Mouse (Mus musculus) heart, embryonic 11.5 days (tissue): ENCODE data around the gene Hacd4. TPM values are rescaled to one million over a fixed set of nuclear protein-coding genes. Genes with fewer than 3 reads are reported as not detected.

Experiments
- ATAC-seq: fragments of 200-750 bp; cut with Nextera tagmentation; replicated peaks from 2 replicates; pipeline ENCODE4 v1.8.0; 2017; ENCODE audit warnings: moderate library complexity; ENCODE audit not compliant: insufficient number of reproducible peaks, low FRiP score, low TSS enrichment
- H3K27ac ChIP-seq: fragments of 300-500 bp; sonication (generic); 2 replicates; pipeline ENCODE4 v1.5.1; 2014; ENCODE audit warnings: mild to moderate bottlenecking, low read depth, low read length
- H3K27me3 ChIP-seq: fragments of 300-500 bp; sonication (generic); 2 replicates; pipeline ENCODE4 v1.6.1; 2014; ENCODE audit warnings: mild to moderate bottlenecking, low read length, mixed read lengths; ENCODE audit not compliant: control insufficient read depth, insufficient read depth
- H3K36me3 ChIP-seq: fragments of 300-500 bp; sonication (generic); 2 replicates; pipeline ENCODE4 v1.6.1; 2014; ENCODE audit warnings: mild to moderate bottlenecking, low read length, moderate library complexity, mixed read lengths; ENCODE audit not compliant: control insufficient read depth, insufficient read depth
- H3K4me1 ChIP-seq: fragments of 300-500 bp; sonication (generic); 2 replicates; pipeline ENCODE4 v1.6.1; 2014; ENCODE audit warnings: low read length; ENCODE audit not compliant: control insufficient read depth, insufficient read depth
- H3K4me2 ChIP-seq: fragments of 300-500 bp; sonication (generic); 2 replicates; pipeline ENCODE4 v1.6.1; 2014; ENCODE audit warnings: mild to moderate bottlenecking, moderate library complexity
- H3K4me3 ChIP-seq: fragments of 300-500 bp; sonication (generic); 2 replicates; pipeline ENCODE4 v1.5.1; 2014; ENCODE audit warnings: low read depth, low read length
- H3K9ac ChIP-seq: fragments of 300-500 bp; sonication (generic); 2 replicates; pipeline ENCODE4 v1.6.1; 2014; ENCODE audit warnings: mild to moderate bottlenecking, low read depth, low read length, moderate library complexity
- H3K9me3 ChIP-seq: fragments of 300-500 bp; sonication (generic); replicated peaks from 2 replicates; pipeline ENCODE4 v1.6.1; 2016; ENCODE audit warnings: low read length; ENCODE audit not compliant: control insufficient read depth
- WGBS: fragments of 180-500 bp; shearing (Covaris S2); extraction: QIAGEN DNeasy Blood & Tissue Kit; methylation state at CpG from one replicate; pipeline ENCODE4 v1.1.7; 2014; ENCODE audit not compliant: insufficient replicate concordance; 5-methylcytosine and 5-hydroxymethylcytosine counted together
- polyA plus RNA-seq: library from polyadenylated mRNA; unstranded; fragments of >200 nt; fragmentation: Nextera tagmentation; extraction: Ambion mirVana; gene quantifications from 2 replicates; pipeline ENCODE4 v1.2.1, GENCODE M21; 2014

The Hacd4 gene
- polyA plus RNA-seq, 1 experiment from 2014 or later, result 8.0 TPM

DNA sequence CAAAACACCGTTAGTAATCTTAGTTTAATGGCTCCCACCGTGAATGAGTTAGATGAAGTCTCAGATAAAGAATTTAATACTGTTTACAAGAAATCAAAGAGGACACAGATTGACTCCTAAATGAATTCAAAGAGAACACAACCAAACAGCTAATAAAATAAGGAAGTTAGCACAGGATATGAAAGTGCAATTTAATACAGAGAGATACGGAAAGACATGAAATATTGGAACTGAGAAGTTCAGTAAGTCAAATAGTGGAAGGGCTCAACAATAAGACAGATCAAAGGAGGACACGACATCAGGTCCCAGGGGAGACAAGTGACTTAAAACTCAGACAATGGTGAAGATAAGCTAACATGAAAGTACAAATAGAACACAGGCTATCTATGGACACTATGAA lies 25.8 kb upstream of the Hacd4 start:
- Histone ChIP-seq H3K27ac (no peak overlapping the region), H3K27me3 (no peaks in the 10 kb centered on the region), H3K4me1 (0 out of 2 replicates have a peak, but pooled peaks cover 2% of the 10 kb centered on the region), H3K4me3 (no peak overlapping the region), H3K9ac (no peak overlapping the region), H3K9me3 (no peaks in the 10 kb centered on the region), H3K36me3 (no peaks in the 10 kb centered on the region), H3K4me2 (no peak overlapping the region)
- WGBS, result 72% methylated on average over 4 of the region's 4 CpGs
- no peak for ATAC-seq

GRCm38 (mm10) chr4:88462981-88463646 lies 24.4 kb upstream of the Hacd4 start:
- no peaks in the 10 kb centered on the region for H3K27me3 ChIP-seq
- H3K4me2 ChIP-seq, result no peak overlapping the region
- ATAC-seq, result no peak
- 0 out of 2 replicates have a peak, but pooled peaks cover 2% of the 10 kb centered on the region for H3K4me1 ChIP-seq
- no peaks in the 10 kb centered on the region for H3K36me3 ChIP-seq
- H3K9ac ChIP-seq, result no peak overlapping the region
- 66% methylated on average over 8 of the region's 8 CpGs for WGBS
- no peak overlapping the region for H3K4me3 ChIP-seq
- H3K27ac ChIP-seq, result no peak overlapping the region
- H3K9me3 ChIP-seq, result no peaks in the 10 kb centered on the region

GRCm38 (mm10) chr4:88462501-88462900 lies 23.8 kb upstream of the Hacd4 start:
- WGBS, result 80% methylated on average over 1 of the region's 1 CpGs
- Histone ChIP-seq H3K9me3 (no peaks in the 10 kb centered on the region), H3K4me2 (no peak overlapping the region), H3K4me1 (0 out of 2 replicates have a peak, but pooled peaks cover 2% of the 10 kb centered on the region), H3K36me3 (no peaks in the 10 kb centered on the region), H3K4me3 (no peak overlapping the region), H3K9ac (no peak overlapping the region), H3K27me3 (no peaks in the 10 kb centered on the region), H3K27ac (no peak overlapping the region)
- no peak for ATAC-seq

DNA sequence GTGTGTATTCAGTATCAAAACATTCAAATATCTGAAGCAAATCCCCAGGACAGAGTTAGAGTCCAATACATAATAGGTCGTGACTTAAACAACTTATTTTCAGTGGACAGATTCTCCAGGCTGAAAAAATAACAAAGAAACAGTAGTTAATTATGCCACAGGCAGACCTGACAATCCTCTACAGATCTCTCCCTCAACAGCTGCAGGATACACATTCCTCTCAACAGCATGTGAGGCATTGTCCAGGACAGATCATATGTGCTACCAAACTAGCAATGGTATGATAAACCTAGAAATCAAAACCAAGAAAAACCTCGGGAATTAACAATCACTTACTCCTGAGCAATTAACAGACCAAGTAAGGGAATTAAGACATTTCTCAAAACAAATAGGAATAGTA lies 22.6 kb upstream of the Hacd4 start:
- no peak for ATAC-seq
- 63% methylated on average over 2 of the region's 2 CpGs for WGBS

GRCm38 (mm10) chr4:88458673-88459072 lies 19.9 kb upstream of the Hacd4 start:
- 0 out of 2 replicates have a peak, but pooled peaks cover 2% of the 10 kb centered on the region for H3K4me1 ChIP-seq
- no peak for ATAC-seq
- no peak overlapping the region for H3K4me3 ChIP-seq
- WGBS, result 64% methylated on average over 2 of the region's 2 CpGs
- H3K27me3 ChIP-seq, result no peaks in the 10 kb centered on the region
- H3K36me3 ChIP-seq, result no peaks in the 10 kb centered on the region
- H3K4me2 ChIP-seq, result no peak overlapping the region
- no peak overlapping the region for H3K27ac ChIP-seq
- no peak overlapping the region for H3K9ac ChIP-seq
- no peaks in the 10 kb centered on the region for H3K9me3 ChIP-seq

More for the DNA sequence above, 22.6 kb upstream of the Hacd4 start:
- Histone ChIP-seq H3K4me3 (no peak overlapping the region), H3K4me1 (0 out of 2 replicates have a peak, but pooled peaks cover 2% of the 10 kb centered on the region), H3K9me3 (no peaks in the 10 kb centered on the region), H3K27me3 (no peaks in the 10 kb centered on the region), H3K4me2 (no peak overlapping the region), H3K27ac (no peak overlapping the region), H3K36me3 (no peaks in the 10 kb centered on the region), H3K9ac (no peak overlapping the region)

GRCm38 (mm10) chr4:88458093-88458492 lies 19.4 kb upstream of the Hacd4 start:
- no peaks in the 10 kb centered on the region for H3K36me3 ChIP-seq
- ATAC-seq, result no peak
- H3K4me1 ChIP-seq, result no peaks in the 10 kb centered on the region
- no peak overlapping the region for H3K4me3 ChIP-seq
- no peak overlapping the region for H3K27ac ChIP-seq
- H3K9me3 ChIP-seq, result no peaks in the 10 kb centered on the region
- 67% methylated on average over 1 of the region's 1 CpGs for WGBS
- no peaks in the 10 kb centered on the region for H3K27me3 ChIP-seq
- H3K4me2 ChIP-seq, result no peak overlapping the region
- H3K9ac ChIP-seq, result no peak overlapping the region

GRCm38 (mm10) chr4:88450087-88450765 lies 11.5 kb upstream of the Hacd4 start:
- no peaks in the 10 kb centered on the region for H3K36me3 ChIP-seq
- no peak for ATAC-seq
- WGBS, result 87% methylated on average over 1 of the region's 1 CpGs
- H3K4me1 ChIP-seq, result no peaks in the 10 kb centered on the region
- H3K9ac ChIP-seq, result no peak overlapping the region
- no peak overlapping the region for H3K4me3 ChIP-seq
- H3K9me3 ChIP-seq, result no peaks in the 10 kb centered on the region
- no peaks in the 10 kb centered on the region for H3K27me3 ChIP-seq
- H3K27ac ChIP-seq, result no peak overlapping the region
- H3K4me2 ChIP-seq, result no peak overlapping the region

DNA sequence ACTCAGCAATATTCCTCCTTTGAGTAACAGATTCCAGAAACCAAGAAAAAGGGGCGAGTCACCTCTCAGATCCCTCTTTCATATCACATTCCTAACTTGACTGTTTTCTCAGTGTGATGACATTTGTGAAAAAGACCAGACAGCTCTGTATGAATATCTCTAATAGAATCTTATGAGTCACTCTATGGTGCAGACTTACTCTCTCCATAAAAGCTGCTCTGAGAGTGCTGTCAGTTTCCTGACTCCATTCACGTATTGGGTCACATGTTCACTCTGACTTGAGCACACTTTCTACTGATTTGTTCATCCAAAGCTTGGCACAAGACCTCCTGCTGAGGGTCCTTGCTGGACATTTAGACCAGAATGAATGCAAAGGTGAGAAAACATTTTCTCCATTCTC lies 10.2 kb upstream of the Hacd4 start:
- Histone ChIP-seq H3K27ac (no peak overlapping the region), H3K4me3 (no peak overlapping the region), H3K4me1 (no peaks in the 10 kb centered on the region), H3K9ac (no peak overlapping the region), H3K36me3 (no peaks in the 10 kb centered on the region), H3K9me3 (no peaks in the 10 kb centered on the region), H3K4me2 (no peak overlapping the region), H3K27me3 (no peaks in the 10 kb centered on the region)
- ATAC-seq, result no peak
- 39% methylated on average over 2 of the region's 2 CpGs for WGBS

DNA sequence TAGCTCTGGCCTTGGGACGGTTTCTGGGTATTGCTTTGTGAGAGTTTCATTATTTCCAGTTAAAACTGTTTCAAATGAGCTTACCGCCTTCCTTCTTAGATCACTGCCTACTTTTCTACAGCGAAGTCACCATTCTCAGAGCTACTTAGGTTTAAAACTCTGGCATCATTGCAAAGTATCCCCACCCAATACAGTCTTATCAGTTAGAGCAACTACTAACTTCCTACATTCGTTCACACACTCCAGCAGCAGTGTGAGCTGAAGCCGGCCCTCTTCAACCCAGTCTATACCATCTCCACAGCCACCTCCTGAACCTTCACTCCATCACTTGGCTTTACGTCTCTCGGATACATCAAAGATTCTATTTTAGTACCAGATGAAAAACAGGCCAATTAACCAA lies 2.1 kb upstream of the Hacd4 start:
- WGBS, result 77% methylated on average over 7 of the region's 7 CpGs
- Histone ChIP-seq H3K9me3 (no peaks in the 10 kb centered on the region), H3K4me2 (no peak overlapping the region), H3K9ac (no peak overlapping the region), H3K4me3 (no peak overlapping the region), H3K4me1 (peaks cover 13% of the 10 kb centered on the region), H3K27ac (no peak overlapping the region), H3K36me3 (no peaks in the 10 kb centered on the region), H3K27me3 (no peaks in the 10 kb centered on the region)
- ATAC-seq, result no peak
